Mouse (Mus musculus) kidney, adult 2 months (tissue): ENCODE data around the gene Snx6. TPM values are rescaled to one million over a fixed set of nuclear protein-coding genes. Genes with fewer than 3 reads are reported as not detected.

Experiments
- DNase-seq: peaks from one replicate; pipeline ENCODE4 v3.0.0; 2021
- H3K27ac ChIP-seq: fragments of 200-500 bp; 2 replicates; pipeline ENCODE4 v1.5.1; 2012; ENCODE audit warnings: low read depth, low read length, control low read depth, inconsistent platforms; ENCODE audit not compliant: insufficient read depth
- H3K27me3 ChIP-seq: fragments of 200-500 bp; replicated peaks from 2 replicates; pipeline ENCODE4 v1.6.1; 2012; ENCODE audit warnings: mild to moderate bottlenecking, moderate library complexity, low read length, inconsistent platforms; ENCODE audit not compliant: control insufficient read depth, insufficient read depth
- H3K36me3 ChIP-seq: fragments of 200-500 bp; 2 replicates; pipeline ENCODE4 v1.6.1; 2012; ENCODE audit warnings: mild to moderate bottlenecking, moderate library complexity, low read length, inconsistent platforms; ENCODE audit not compliant: control insufficient read depth, insufficient read depth
- H3K4me1 ChIP-seq: fragments of 200-500 bp; 2 replicates; pipeline ENCODE4 v1.6.1; 2011; ENCODE audit warnings: low read length; ENCODE audit not compliant: control insufficient read depth, insufficient read depth
- H3K4me3 ChIP-seq: fragments of 200-500 bp; 2 replicates; pipeline ENCODE4 v1.5.1; 2011; ENCODE audit warnings: mild to moderate bottlenecking, low read depth, low read length, control low read depth; ENCODE audit not compliant: insufficient read depth
- CTCF ChIP-seq: fragments of 200-500 bp; conservative IDR thresholded peaks from 2 replicates; pipeline ENCODE4 v1.5.1; 2011; ENCODE audit warnings: low read depth, mild to moderate bottlenecking, control low read depth, low read length, moderate library complexity, mixed read lengths; ENCODE audit not compliant: insufficient read depth, insufficient read length
- POLR2A ChIP-seq: fragments of 200-500 bp; IDR thresholded peaks from one replicate; pipeline ENCODE4 v1.6.1; 2011; ENCODE audit warnings: low read depth, low read length, control low read depth
- WGBS: fragments of 180-500 bp; shearing (Covaris S2); methylation state at CpG from one replicate; pipeline ENCODE4 v1.1.7; 2018; 5-methylcytosine and 5-hydroxymethylcytosine counted together
- polyA plus RNA-seq: library from polyadenylated mRNA; depleted of rRNA; stranded (reverse); fragments of >200 nt; gene quantifications from 2 replicates; pipeline ENCODE4 v1.2.3, GENCODE M21; 2012; rRNA removed

Snx6 gene
- polyA plus RNA-seq: 38.3 and 45.2 TPM in 2 replicates

DNA sequence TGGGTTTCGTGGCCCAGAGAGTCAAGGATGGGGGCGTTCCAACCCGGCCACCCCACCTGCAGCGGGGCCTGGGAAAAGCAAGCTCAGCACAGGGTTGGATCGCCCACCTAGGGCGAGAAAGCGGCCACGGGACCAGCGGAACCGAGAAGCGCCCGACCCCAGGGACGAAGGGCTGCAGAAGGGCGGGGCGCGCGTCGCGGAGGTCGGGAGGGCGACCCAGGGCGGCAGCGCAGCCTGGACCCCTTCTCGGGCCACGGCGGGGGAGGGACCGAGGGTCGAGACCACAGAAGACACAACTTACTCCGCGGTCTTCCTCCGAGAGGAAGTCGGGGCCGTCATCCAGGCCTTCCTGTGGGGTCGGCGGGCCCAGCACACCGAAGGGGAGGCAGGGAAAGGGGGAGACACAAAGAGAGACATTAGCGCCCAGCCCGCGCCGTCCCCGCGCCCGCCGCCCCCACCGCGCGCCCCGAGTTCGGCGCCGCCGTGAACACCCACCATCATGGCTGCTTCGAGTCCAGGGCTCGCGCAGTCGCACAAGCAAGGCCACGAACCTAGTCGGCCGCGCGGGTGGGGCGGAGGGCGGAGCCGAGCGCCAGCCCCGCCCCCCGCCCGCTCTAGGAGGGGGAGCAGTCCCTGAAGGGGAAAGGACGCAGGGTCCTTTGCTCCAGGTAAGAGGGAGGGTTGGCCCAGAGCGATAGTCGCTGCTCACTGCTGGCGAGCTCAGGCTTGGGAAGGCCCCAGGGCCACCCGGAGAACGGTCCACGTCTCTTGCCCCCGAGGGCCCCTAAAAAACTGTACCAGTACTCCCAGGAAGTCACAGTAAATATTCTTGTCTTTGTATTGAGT lies at the start of gene Snx6:
TSS of gene Snx6 (minus strand) at position 551 of the 846 bp plus-strand sequence.
- TF ChIP-seq CTCF (no peak), POLR2A (peak; percentile 24)
- no peaks in the 10 kb centered on the region for H3K27me3 ChIP-seq
- H3K4me3 ChIP-seq: peak within 1 kb of the TSS; percentile 96
- H3K36me3 ChIP-seq: no peaks in the 10 kb centered on the region
- peak; percentile 91 for DNase-seq
- H3K4me1 ChIP-seq: peaks cover 21% of the 10 kb centered on the region
- peak within 1 kb of the TSS; percentile 88 for H3K27ac ChIP-seq
- WGBS: under 1% methylated on average over 74 of the region's 76 CpGs

DNA sequence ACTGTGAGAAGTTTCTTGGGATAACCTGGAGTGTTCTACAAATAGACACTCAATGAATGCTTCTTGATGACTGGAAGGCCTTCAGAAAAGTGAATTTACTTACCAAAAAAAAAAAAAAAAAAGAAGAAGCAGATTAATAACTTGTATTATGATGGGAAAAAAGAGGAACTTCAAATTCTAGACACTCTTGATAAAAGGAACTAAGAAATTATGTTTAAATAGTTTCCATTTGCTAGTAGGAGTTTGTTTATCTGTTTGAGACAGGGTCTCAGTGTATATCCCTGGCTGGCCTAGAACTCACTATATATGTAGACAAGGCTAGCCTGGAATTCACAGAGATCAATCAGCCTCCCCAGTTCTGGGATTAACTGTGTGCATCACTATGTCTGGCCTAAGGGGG lies 48.9 kb upstream of the Snx6 start:
- no peak overlapping the region for H3K27ac ChIP-seq
- H3K36me3 ChIP-seq: no peaks in the 10 kb centered on the region
- DNase-seq: no peak
- H3K4me3 ChIP-seq: no peak overlapping the region
- H3K4me1 ChIP-seq: no peaks in the 10 kb centered on the region
- H3K27me3 ChIP-seq: no peaks in the 10 kb centered on the region
- TF ChIP-seq CTCF (no peak), POLR2A (no peak)

DNA sequence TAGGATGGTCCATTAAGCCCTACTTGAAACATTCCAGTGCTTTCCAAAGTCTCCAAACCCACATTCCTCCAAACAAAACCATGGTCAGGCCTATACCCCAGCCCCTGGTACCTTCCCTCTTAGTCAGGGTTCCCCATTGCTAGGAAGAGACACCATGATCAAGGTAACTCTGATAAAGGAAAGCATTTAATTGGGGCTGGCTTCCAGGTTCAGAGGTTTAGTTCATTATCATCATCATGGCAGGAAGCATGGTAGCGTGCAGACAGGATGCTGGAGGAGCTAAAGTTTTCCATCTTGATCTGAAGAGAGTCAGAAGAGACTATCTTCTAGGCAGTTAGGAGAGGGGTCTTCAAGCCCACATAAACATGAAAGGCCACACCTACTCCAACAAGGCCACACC lies 46.1 kb upstream of the Snx6 start:
- Histone ChIP-seq H3K36me3 (no peaks in the 10 kb centered on the region), H3K27me3 (no peaks in the 10 kb centered on the region), H3K4me3 (no peak overlapping the region), H3K27ac (no peak overlapping the region), H3K4me1 (no peaks in the 10 kb centered on the region)
- no peak for DNase-seq
- WGBS: 89% methylated on average over 1 of the region's 1 CpGs
- TF ChIP-seq CTCF: no peak
- TF ChIP-seq POLR2A: no peak

DNA sequence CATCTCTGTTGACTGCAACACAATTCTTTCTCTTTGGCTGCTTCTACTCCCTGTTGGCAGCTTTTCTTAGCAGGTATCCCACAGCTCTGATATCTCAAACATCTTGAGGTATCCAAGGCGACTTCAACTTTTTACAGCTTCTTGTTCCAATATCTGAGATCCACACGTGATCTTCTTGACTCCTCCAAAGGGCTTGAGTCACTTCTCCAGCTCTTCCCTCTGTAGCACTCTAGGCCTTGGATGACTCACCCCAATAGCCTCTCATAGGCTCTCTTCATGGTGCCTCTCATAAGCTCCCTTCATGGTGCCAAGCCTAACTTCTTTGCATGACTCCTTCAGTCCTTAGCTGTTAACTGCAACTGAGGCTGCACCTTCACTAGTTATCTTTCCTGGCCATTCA lies 44.3 kb upstream of the Snx6 start:
- 92% methylated on average over 2 of the region's 2 CpGs for WGBS
- no peak overlapping the region for H3K27ac ChIP-seq
- H3K4me3 ChIP-seq: no peak overlapping the region
- H3K27me3 ChIP-seq: no peaks in the 10 kb centered on the region
- no peaks in the 10 kb centered on the region for H3K4me1 ChIP-seq
- TF ChIP-seq POLR2A: no peak
- no peak for TF ChIP-seq CTCF
- DNase-seq: no peak
- no peaks in the 10 kb centered on the region for H3K36me3 ChIP-seq

DNA sequence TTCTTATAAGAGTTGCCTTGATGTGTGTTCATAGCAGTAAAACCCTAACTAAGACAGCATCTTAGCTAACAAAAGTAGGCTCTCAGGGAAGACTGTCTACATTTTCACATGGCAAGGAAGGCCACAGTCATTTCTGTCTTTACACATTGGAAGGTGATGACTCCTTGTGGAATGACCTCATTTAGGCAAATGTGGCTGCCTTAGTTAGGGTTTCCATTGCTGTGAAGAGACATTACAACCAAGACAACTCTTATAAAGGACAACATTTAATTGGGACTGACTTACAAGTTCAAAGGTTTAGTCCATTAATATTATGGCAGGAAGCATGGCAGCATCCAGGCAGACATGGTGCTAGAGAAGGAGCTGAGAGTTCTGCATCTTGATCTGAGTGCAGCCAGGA lies 43.4 kb upstream of the Snx6 start:
- Histone ChIP-seq H3K4me1 (no peaks in the 10 kb centered on the region), H3K4me3 (no peak overlapping the region), H3K36me3 (no peaks in the 10 kb centered on the region), H3K27ac (no peak overlapping the region), H3K27me3 (no peaks in the 10 kb centered on the region)
- DNase-seq: no peak
- no peak for TF ChIP-seq CTCF
- no peak for TF ChIP-seq POLR2A

DNA sequence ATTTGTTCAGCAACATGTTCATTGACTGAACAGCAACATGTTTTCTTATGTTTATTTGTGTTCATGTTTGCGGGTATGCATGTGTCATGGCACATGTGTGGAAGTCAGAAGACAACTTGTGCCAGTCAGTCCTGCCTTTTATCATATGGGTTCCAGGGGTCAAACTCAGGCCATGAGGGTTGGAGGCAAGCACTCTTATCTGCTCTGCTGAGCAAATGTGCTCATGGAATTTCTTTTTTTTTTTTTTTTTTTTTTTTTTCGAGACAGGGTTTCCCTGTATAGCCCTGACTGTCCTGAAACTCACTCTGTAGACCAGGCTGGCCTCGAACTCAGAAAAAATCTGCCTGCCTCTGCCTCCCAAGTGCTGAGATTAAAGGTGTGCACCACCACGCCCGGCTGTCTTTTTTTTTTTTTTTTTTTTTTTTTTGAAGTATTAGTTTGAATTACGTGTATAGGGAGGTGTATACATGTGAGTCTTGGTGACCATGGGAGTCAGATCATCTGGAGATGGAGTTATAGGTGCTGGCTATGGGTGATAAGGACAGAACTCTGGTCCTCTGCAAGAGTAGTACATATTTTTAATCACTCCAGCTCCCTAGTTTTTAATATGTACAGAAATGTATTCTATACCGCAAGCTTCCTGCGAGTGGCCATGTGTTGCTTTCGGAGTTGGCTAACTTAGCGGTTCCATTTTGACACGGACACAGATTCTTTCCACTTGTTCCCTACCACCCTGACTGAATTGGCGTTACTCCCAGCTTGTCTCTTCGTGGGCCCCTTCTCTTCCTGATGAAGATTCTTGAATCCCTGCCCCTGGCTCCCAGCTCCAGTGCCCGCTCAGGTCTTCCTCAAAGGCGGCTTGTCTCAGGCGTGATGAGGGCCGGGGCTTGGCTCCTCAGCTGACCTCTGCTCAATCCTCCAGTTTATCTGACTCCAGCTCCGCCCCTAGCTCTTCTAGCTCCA lies 40.4 kb upstream of the Snx6 start:
- H3K4me1 ChIP-seq: no peaks in the 10 kb centered on the region
- H3K27me3 ChIP-seq: no peaks in the 10 kb centered on the region
- no peak overlapping the region for H3K27ac ChIP-seq
- TF ChIP-seq CTCF (no peak), POLR2A (no peak)
- WGBS: 81% methylated on average over 18 of the region's 18 CpGs
- no peak for DNase-seq
- no peak overlapping the region for H3K4me3 ChIP-seq
- no peaks in the 10 kb centered on the region for H3K36me3 ChIP-seq

DNA sequence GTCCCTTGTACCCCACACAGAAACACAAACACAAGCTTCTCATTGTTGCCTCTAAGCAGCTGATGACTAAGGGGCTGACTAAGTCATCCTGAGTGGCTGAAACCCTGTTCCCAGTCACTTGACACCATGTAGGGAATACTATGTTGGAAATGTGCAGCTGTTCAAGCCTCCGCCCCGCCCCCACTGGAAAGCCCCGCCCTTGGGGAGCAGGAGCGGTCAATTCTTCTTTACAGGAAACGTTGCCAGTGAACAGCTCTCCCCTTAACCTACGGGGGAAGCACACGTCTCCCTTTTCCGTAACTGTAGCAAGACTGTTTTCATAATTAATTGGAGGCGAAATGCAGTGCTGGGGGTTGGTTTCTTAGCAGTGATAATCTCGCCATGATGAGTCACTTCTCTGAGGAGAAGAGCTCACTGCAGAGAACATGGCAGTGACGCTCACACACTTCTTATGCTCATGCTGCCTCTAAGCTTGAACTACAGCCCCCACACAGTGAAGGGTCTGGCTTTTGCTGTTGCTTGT lies 39.5 kb upstream of the Snx6 start:
- WGBS: 4% methylated on average over 11 of the region's 11 CpGs
- Histone ChIP-seq H3K4me3 (peak overlapping the region; percentile 37; the same call in 1 of the 2 replicates), H3K27me3 (no peaks in the 10 kb centered on the region), H3K27ac (no peak overlapping the region), H3K36me3 (no peaks in the 10 kb centered on the region), H3K4me1 (no peaks in the 10 kb centered on the region)
- TF ChIP-seq CTCF (no peak), POLR2A (no peak)
- DNase-seq: peak; percentile 73
